Mouse (Mus musculus): ENCODE data around the gene Kcnk6. TPM values are rescaled to one million over a fixed set of nuclear protein-coding genes. Genes with fewer than 3 reads are reported as not detected.
"Not testable (repeated sequence)": the region's sequence is repeated elsewhere in the genome, so short reads cannot be mapped to it uniquely, and the experiment has no call there.

The Kcnk6 gene
- total RNA-seq, 2 experiments from 2014 or later = 2.9 to 3.6 TPM

- peak; percentile 51 to 69 for DNase-seq (ENCODE audit: low spot score in 2 of 2)
Measured at GRCm38 (mm10) chr7:29211415-29212198, 20.7 kb downstream of the Kcnk6 start.

- peak in 1 of 2 experiments; percentile 24 for DNase-seq (ENCODE audit: low spot score in 2 of 2)
Measured at GRCm38 (mm10) chr7:29211013-29211412, 21.3 kb downstream of the Kcnk6 start.

- no peak for DNase-seq (ENCODE audit: low spot score in 2 of 2)
Measured at GRCm38 (mm10) chr7:29202577-29202976, 29.7 kb downstream of the Kcnk6 start.

- not testable (repeated sequence) for DNase-seq (ENCODE audit: low spot score in 2 of 2)
Measured at GRCm38 (mm10) chr7:29194230-29194629, 38.1 kb downstream of the Kcnk6 start.

- not testable (repeated sequence) for DNase-seq (ENCODE audit: low spot score in 2 of 2)
Measured at GRCm38 (mm10) chr7:29181323-29181722, 51.0 kb downstream of the Kcnk6 start.

GRCm38 (mm10) chr7:29180854-29181236 lies 51.5 kb downstream of the Kcnk6 start:
- no peak for DNase-seq (ENCODE audit: low spot score in 2 of 2)

- DNase-seq (ENCODE audit: low spot score in 2 of 2) = peak; percentile 86 to 88
Measured at GRCm38 (mm10) chr7:29180077-29180853, 52.0 kb downstream of the Kcnk6 start, which contains the start of gene Psmd8. TSS of gene Psmd8 (minus strand) at chr7:29180701.

- DNase-seq (ENCODE audit: low spot score in 2 of 2) = no peak
Measured at GRCm38 (mm10) chr7:29179323-29179722, 53.0 kb downstream of the Kcnk6 start.

GRCm38 (mm10) chr7:29178106-29178505 lies 54.2 kb downstream of the Kcnk6 start:
- DNase-seq (ENCODE audit: low spot score in 2 of 2) = no peak

- DNase-seq (ENCODE audit: low spot score in 2 of 2) = no peak
Measured at GRCm38 (mm10) chr7:29172390-29173016, 59.8 kb downstream of the Kcnk6 start.

Other genes with a start within 250 kb of the Kcnk6 start
- 10 to 100 TPM in 1 of 2 experiments, 1 to 10 TPM in 1; 5.9 to 15.1 TPM for gene Ryr1, start 107.3 kb downstream of the Kcnk6 start, total RNA-seq (2021)
- gene Rasgrp4, start 97.7 kb downstream of the Kcnk6 start, total RNA-seq (2021) = 1 to 10 TPM; 2.4 TPM
- 10 to 100 TPM; 16.2 to 17.2 TPM for gene Fam98c, start 76.3 kb downstream of the Kcnk6 start, total RNA-seq (2021)
- gene Ggn, start 62.3 kb downstream of the Kcnk6 start, total RNA-seq (2021) = 1 to 10 TPM; 1.8 to 2.5 TPM
- gene Spred3, start 62.1 kb downstream of the Kcnk6 start, total RNA-seq (2021) = 10 to 100 TPM; 14.5 to 15.8 TPM
- 100 to 1,000 TPM; 188 to 192 TPM for gene Psmd8, start 51.8 kb downstream of the Kcnk6 start, total RNA-seq (2021)
- 1 to 10 TPM; 2.0 TPM for gene Catsperg1, start 18.5 kb downstream of the Kcnk6 start, total RNA-seq (2021)
- gene Yif1b, start 5.8 kb upstream of the Kcnk6 start, total RNA-seq (2021) = 10 to 100 TPM; 48.2 to 49.7 TPM
- gene 2200002D01Rik, start 16.0 kb upstream of the Kcnk6 start, total RNA-seq (2021) = 1 to 10 TPM; 2.4 to 4.5 TPM
- 10 to 100 TPM; 46.1 to 85.1 TPM for gene Spint2, start 49.4 kb upstream of the Kcnk6 start, total RNA-seq (2021)
- 10 to 100 TPM; 14.3 to 15.0 TPM for gene Ppp1r14a, start 56.8 kb upstream of the Kcnk6 start, total RNA-seq (2021)
- 1 to 10 TPM; 5.0 to 5.7 TPM for gene Dpf1, start 71.4 kb upstream of the Kcnk6 start, total RNA-seq (2021)

Data from adrenal gland, postnatal 4 days (tissue).